Mouse (Mus musculus) thymus, adult 2 months (tissue): ENCODE measurements around the gene H1fx. TPM values are rescaled to one million over a fixed set of nuclear protein-coding genes. Genes with fewer than 3 reads are reported as not detected.
A peak's percentile ranks its signal among the peaks of the same experiment; 100 is the strongest.

Source experiments
- DNase-seq: peaks from one replicate; pipeline ENCODE4 v3.0.0; 2021
- H3K27ac ChIP-seq: fragments of 200-500 bp; 2 replicates; pipeline ENCODE4 v1.5.1; 2012; ENCODE audit warnings: low read length, control low read depth; ENCODE audit not compliant: control insufficient read depth, insufficient read depth
- H3K27me3 ChIP-seq: fragments of 200-500 bp; 2 replicates; pipeline ENCODE4 v1.6.1; 2012; ENCODE audit warnings: mild to moderate bottlenecking, low read length, moderate library complexity, mixed read lengths; ENCODE audit not compliant: control insufficient read depth, insufficient read depth
- H3K36me3 ChIP-seq: fragments of 200-500 bp; 2 replicates; pipeline ENCODE4 v1.6.1; 2012; ENCODE audit warnings: mild to moderate bottlenecking, low read length, moderate library complexity; ENCODE audit not compliant: control insufficient read depth, insufficient read depth
- H3K4me1 ChIP-seq: fragments of 200-500 bp; replicated peaks from 2 replicates; pipeline ENCODE4 v1.6.1; 2012; ENCODE audit warnings: low read length; ENCODE audit not compliant: control insufficient read depth, insufficient read depth
- H3K4me3 ChIP-seq: fragments of 200-500 bp; 2 replicates; pipeline ENCODE4 v1.5.1; 2012; ENCODE audit warnings: mild to moderate bottlenecking, low read length, control low read depth, moderate library complexity; ENCODE audit not compliant: control insufficient read depth, insufficient read depth
- CTCF ChIP-seq: fragments of 200-500 bp; IDR thresholded peaks from 2 replicates; pipeline ENCODE4 v1.5.1; 2012; ENCODE audit warnings: mild to moderate bottlenecking, control low read depth, low read length, moderate library complexity, borderline replicate concordance; ENCODE audit not compliant: control insufficient read depth, poor library complexity, insufficient read depth; ENCODE audit errors: extremely low read depth
- POLR2A ChIP-seq: fragments of 200-500 bp; IDR thresholded peaks from 2 replicates; pipeline ENCODE4 v1.6.1; 2012; ENCODE audit warnings: mild to moderate bottlenecking, low read length, control low read depth, moderate library complexity; ENCODE audit not compliant: control insufficient read depth, poor library complexity, insufficient read depth; ENCODE audit errors: extremely low read depth
- WGBS: fragments of 180-500 bp; shearing (Covaris S2); methylation state at CpG from one replicate; pipeline ENCODE4 v1.1.7; 2018; 5-methylcytosine and 5-hydroxymethylcytosine counted together
- polyA plus RNA-seq: library from polyadenylated mRNA; depleted of rRNA; stranded (reverse); fragments of >200 nt; gene quantifications from 2 replicates; pipeline ENCODE4 v1.2.3, GENCODE M21; 2012

The H1fx gene
- polyA plus RNA-seq, 1 experiment = 9.8 TPM

- no peaks in the 10 kb centered on the region for H3K27me3 ChIP-seq
- H3K36me3 ChIP-seq = peaks cover 23% of the 10 kb centered on the region
- TF ChIP-seq CTCF (peak; percentile 42; the same call in 1 of the 2 replicates), POLR2A (no peak)
- 73% methylated on average over 7 of the region's 7 CpGs for WGBS
- no peak overlapping the region for H3K4me3 ChIP-seq
- peak; percentile 65 for DNase-seq
- H3K4me1 ChIP-seq = peaks cover 6% of the 10 kb centered on the region; the same call in 1 of the 2 replicates
- H3K27ac ChIP-seq = no peak overlapping the region
Observed at GRCm38 (mm10) chr6:87997706-87998265, 16.3 kb upstream of the H1fx start.

DNA sequence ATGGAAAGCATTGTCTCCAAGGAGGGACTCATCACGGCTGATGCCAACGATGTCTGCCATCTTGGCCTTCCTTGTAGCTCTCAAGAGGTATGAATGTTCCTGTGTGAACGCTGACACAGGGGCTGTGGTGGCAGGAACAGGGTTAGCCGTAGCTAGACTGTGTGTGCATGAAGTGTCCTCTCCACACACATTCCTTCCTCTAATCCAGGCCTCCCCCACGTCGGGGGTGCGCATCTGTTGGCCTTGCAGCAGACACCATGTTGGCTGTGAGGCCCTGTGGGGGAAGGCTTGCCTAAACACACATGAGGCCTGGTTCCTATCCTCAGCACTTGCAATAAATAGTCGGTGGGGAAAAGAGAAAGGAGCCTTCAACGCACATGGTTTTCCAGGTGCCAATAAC lies 15.2 kb upstream of the H1fx start:
- H3K36me3 ChIP-seq = peaks cover 14% of the 10 kb centered on the region
- H3K4me3 ChIP-seq = no peak overlapping the region
- no peak for DNase-seq
- H3K27me3 ChIP-seq = no peaks in the 10 kb centered on the region
- H3K4me1 ChIP-seq = peaks cover 9% of the 10 kb centered on the region
- no peak overlapping the region for H3K27ac ChIP-seq
- 94% methylated on average over 9 of the region's 9 CpGs for WGBS
- TF ChIP-seq CTCF = no peak

- Histone ChIP-seq H3K4me3 (no peak overlapping the region), H3K36me3 (peaks cover 4% of the 10 kb centered on the region; the same call in 1 of the 2 replicates), H3K27ac (no peak overlapping the region), H3K4me1 (peaks cover 9% of the 10 kb centered on the region), H3K27me3 (no peaks in the 10 kb centered on the region)
- DNase-seq = no peak
- TF ChIP-seq CTCF (no peak), POLR2A (no peak)
- 87% methylated on average over 4 of the region's 4 CpGs for WGBS
Observed at GRCm38 (mm10) chr6:87995519-87995918, 14.1 kb upstream of the H1fx start.

GRCm38 (mm10) chr6:87993790-87994571 lies 12.5 kb upstream of the H1fx start:
- H3K36me3 ChIP-seq = no peaks in the 10 kb centered on the region
- DNase-seq = no peak
- peaks cover 9% of the 10 kb centered on the region for H3K4me1 ChIP-seq
- no peaks in the 10 kb centered on the region for H3K27me3 ChIP-seq
- no peak overlapping the region for H3K27ac ChIP-seq
- TF ChIP-seq POLR2A (no peak), CTCF (no peak)
- WGBS = 72% methylated on average over 18 of the region's 18 CpGs
- H3K4me3 ChIP-seq = no peak overlapping the region

DNA sequence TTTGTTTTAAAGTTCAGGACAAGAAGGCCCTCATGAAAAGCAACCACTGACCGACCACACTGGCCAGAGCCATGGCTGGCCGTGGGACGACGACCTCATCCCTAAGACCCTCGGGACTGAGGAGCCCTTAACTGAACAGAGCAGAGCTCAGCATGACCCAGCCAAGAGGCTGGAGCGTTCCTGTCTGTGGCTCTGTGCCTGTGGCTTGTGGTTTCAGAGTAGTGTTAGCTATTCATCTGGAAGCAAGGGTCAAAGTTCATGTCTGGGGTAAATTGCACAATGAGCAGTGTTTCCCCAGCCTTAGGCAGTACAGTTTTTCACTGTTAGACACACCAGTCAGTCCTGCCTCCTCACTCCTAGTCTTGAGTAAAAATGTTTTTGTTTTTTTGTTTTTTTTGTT lies 11.3 kb upstream of the H1fx start:
- TF ChIP-seq POLR2A = no peak
- TF ChIP-seq CTCF = no peak
- H3K4me3 ChIP-seq = no peak overlapping the region
- H3K36me3 ChIP-seq = no peaks in the 10 kb centered on the region
- no peak for DNase-seq
- 34% methylated on average over 6 of the region's 6 CpGs for WGBS
- no peaks in the 10 kb centered on the region for H3K27me3 ChIP-seq
- H3K4me1 ChIP-seq = peaks cover 9% of the 10 kb centered on the region
- no peak overlapping the region for H3K27ac ChIP-seq

DNA sequence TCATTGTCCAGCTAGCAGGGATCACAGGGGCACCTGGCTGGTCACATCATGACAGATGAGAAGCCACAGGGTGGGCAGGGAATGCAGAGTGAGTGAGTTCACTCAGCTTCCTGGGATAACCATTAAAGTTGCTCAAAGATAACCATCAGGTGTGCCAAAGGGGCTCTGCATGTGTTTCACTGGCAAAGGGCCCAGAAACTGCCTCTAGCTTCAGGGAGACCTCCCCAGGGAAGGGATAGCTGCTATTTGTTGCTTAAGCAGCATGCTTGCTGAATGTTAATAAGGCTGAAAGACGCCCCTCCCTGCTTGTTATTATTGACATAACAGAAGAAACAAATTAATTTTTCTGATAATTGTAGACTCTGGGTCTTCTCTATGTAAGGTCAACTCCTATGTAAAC lies 10.4 kb upstream of the H1fx start:
- WGBS = 95% methylated on average over 1 of the region's 1 CpGs
- Histone ChIP-seq H3K4me3 (no peak overlapping the region), H3K36me3 (no peaks in the 10 kb centered on the region), H3K4me1 (peaks cover 9% of the 10 kb centered on the region), H3K27me3 (no peaks in the 10 kb centered on the region), H3K27ac (no peak overlapping the region)
- TF ChIP-seq POLR2A = no peak
- no peak for TF ChIP-seq CTCF
- DNase-seq = no peak
